Mouse (Mus musculus) G1E (cell line): Measurements from ENCODE around the gene Tmem44.

Experiments used
- CTCF ChIP-seq: IDR thresholded peaks from 2 replicates; pipeline ENCODE4 v1.5.1; 2012; ENCODE audit warnings: low read depth, low read length, inconsistent platforms, mixed read lengths
- GATA1 ChIP-seq: IDR thresholded peaks from 2 replicates; pipeline ENCODE4 v1.6.1; 2012; ENCODE audit warnings: borderline replicate concordance, low read length, inconsistent platforms, mixed read lengths

DNA sequence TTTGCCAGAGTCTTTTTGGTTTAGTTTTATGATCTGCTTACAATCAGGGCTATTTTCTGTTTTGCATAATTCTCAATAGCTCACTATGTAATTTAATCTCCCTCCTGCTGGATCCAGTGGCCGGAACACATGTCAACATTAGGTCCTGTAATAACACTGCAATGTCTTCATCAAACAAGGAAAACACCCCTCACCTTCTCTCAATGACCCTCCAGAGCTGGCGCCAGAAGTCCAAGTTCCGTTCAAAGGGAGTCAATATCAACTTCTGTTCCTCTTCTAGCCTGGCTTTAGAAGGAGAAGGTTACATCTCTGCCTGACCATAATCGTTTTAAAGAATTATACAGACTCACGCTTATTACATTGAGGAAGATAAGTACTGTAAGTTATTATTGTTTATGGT lies 30.1 kb upstream of the Tmem44 start:
- TF ChIP-seq CTCF (no peak), GATA1 (no peak)
